Mouse (Mus musculus) stomach, embryonic 14.5 days (tissue): ENCODE data around the gene Tmem120b. TPM values are rescaled to one million over a fixed set of nuclear protein-coding genes. Genes with fewer than 3 reads are reported as not detected.

Experiments used
- ATAC-seq: fragments of 200-750 bp; cut with Nextera tagmentation; 2 replicates; pipeline ENCODE4 v1.8.0; 2017; ENCODE audit warnings: low read depth, moderate TSS enrichment; ENCODE audit not compliant: insufficient number of reproducible peaks, insufficient read depth, low FRiP score
- H3K27ac ChIP-seq: fragments of 300-500 bp; sonication (generic); 2 replicates; pipeline ENCODE4 v1.5.1; 2014; ENCODE audit warnings: mild to moderate bottlenecking, low read length, moderate library complexity, mixed read lengths
- H3K27me3 ChIP-seq: fragments of 300-500 bp; sonication (generic); 2 replicates; pipeline ENCODE4 v1.6.1; 2014; ENCODE audit warnings: low read length, control low read depth, mixed read lengths; ENCODE audit not compliant: control insufficient read depth, insufficient read depth
- H3K36me3 ChIP-seq: fragments of 300-500 bp; sonication (generic); 2 replicates; pipeline ENCODE4 v1.6.1; 2014; ENCODE audit warnings: mild to moderate bottlenecking, control low read depth, low read length, moderate library complexity, mixed read lengths; ENCODE audit not compliant: control insufficient read depth, insufficient read depth
- H3K4me1 ChIP-seq: fragments of 300-500 bp; sonication (generic); 2 replicates; pipeline ENCODE4 v1.6.1; 2014; ENCODE audit warnings: low read length, control low read depth, mixed read lengths; ENCODE audit not compliant: control insufficient read depth, insufficient read depth
- H3K4me2 ChIP-seq: fragments of 300-500 bp; sonication (generic); replicated peaks from 2 replicates; pipeline ENCODE4 v1.6.1; 2014; ENCODE audit warnings: low read depth, low read length, control low read depth
- H3K4me3 ChIP-seq: fragments of 300-500 bp; sonication (generic); 2 replicates; pipeline ENCODE4 v1.5.1; 2014; ENCODE audit warnings: low read depth, low read length, control low read depth
- H3K9ac ChIP-seq: fragments of 300-500 bp; sonication (generic); replicated peaks from 2 replicates; pipeline ENCODE4 v1.6.1; 2014; ENCODE audit warnings: low read depth, mild to moderate bottlenecking, control low read depth, low read length, moderate library complexity, mixed read lengths
- H3K9me3 ChIP-seq: fragments of 300-500 bp; sonication (generic); 2 replicates; pipeline ENCODE4 v1.6.1; 2016; ENCODE audit warnings: low read depth, low read length, control low read depth; ENCODE audit not compliant: control insufficient read depth
- WGBS: fragments of 180-500 bp; shearing (Covaris S2); extraction: QIAGEN DNeasy Blood & Tissue Kit; methylation state at CpG from one replicate; pipeline ENCODE4 v1.1.7; 2014; 5-methylcytosine and 5-hydroxymethylcytosine counted together
- polyA plus RNA-seq: library from polyadenylated mRNA; unstranded; fragments of >200 nt; fragmentation: Nextera tagmentation; extraction: Ambion mirVana; gene quantifications from 2 replicates; pipeline ENCODE4 v1.2.1, GENCODE M21; 2014

The Tmem120b gene
- polyA plus RNA-seq, 1 experiment from 2014 or later, result 9.3 TPM

DNA sequence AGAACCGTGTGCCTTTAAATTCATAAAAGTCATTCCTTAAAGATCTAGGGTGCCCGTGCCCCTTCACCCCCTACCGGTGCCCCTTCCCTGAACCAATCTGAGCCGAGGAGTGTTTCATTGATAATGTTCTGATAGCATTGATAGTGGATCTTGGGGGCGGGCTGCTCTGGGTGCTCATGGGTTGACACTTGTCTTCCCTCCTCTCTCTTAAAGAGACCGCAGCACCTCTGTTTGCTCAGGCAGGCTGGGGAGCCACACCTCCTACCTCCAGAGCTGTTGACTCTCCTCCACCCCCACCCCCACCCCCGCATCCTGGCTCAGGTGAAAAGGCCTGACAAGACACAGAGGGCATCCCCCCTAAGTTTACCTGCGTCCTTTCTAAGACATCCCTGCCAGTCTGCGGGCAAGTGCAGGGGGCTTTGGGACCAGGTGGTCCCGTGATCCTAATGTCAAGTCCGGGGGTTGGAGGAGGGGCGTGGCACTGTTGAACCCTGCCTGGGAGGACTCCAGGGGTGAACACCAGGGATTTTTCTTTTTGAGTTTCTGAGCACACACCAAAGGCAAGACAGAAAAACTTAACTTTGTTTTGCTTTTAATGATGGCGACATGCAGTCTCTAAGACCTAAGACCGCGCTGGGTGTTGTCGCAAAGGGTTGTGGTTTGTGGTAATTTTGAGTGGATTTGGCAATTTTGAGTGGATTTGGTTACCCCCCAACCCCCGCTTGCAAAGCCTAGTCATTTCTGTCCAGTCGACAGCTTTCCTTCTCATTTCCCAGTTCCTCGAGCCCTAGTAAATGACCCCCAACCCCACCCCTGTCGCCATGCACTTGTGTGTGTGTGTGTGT, 76.8 kb downstream of the Tmem120b start:
- no peaks in the 10 kb centered on the region for H3K27me3 ChIP-seq
- H3K27ac ChIP-seq, result peak overlapping the region; percentile 21; the same call in 1 of the 2 replicates
- H3K9me3 ChIP-seq, result no peaks in the 10 kb centered on the region
- no peak overlapping the region for H3K9ac ChIP-seq
- no peak for ATAC-seq
- H3K36me3 ChIP-seq, result peaks cover 41% of the 10 kb centered on the region
- H3K4me2 ChIP-seq, result peak overlapping the region; percentile 100
- WGBS, result 28% methylated on average over 20 of the region's 20 CpGs
- H3K4me3 ChIP-seq, result peak overlapping the region; percentile 84
- peaks cover 37% of the 10 kb centered on the region for H3K4me1 ChIP-seq

DNA sequence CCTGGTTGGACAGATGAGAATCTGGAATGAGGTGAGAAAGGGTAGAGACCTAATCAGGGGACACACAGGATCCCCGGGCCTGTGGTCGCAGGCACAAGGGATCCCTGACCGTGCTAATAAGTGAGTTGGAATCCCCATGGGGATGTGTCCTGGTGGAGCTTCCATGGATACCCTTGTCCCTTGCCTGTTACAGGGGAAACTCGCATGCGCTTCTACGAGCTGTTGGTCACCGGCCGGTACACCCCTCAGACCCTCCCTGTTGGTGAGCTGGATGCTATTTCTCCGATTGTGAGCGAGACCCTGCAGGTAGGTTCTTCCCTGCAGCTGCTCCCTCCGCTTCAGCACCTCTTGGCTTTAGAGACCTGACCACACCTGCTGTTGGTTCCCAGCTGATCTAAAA, 78.1 kb downstream of the Tmem120b start:
- Histone ChIP-seq H3K9me3 (no peaks in the 10 kb centered on the region), H3K4me2 (no peak overlapping the region), H3K9ac (no peak overlapping the region), H3K4me3 (no peak overlapping the region), H3K4me1 (peaks cover 50% of the 10 kb centered on the region), H3K36me3 (peaks cover 41% of the 10 kb centered on the region), H3K27ac (no peak overlapping the region), H3K27me3 (no peaks in the 10 kb centered on the region)
- WGBS, result 92% methylated on average over 11 of the region's 11 CpGs
- ATAC-seq, result no peak

DNA sequence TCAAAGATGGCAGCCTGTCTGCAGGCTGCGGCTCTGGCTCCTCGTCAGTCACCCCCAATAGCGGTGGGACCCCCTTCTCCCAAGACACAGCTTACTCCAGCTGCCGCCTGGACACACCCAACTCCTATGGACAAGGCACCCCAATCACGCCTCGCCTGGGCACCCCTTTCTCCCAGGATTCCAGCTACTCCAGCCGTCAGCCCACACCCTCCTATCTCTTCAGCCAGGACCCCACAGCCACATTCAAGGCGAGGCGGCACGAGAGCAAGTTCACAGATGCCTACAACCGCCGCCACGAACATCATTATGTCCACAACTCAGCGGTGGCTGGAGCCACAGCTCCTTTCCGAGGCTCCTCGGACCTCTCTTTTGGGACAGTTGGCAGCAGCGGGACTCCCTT, 79.4 kb downstream of the Tmem120b start:
- no peak overlapping the region for H3K9ac ChIP-seq
- H3K9me3 ChIP-seq, result no peaks in the 10 kb centered on the region
- no peak overlapping the region for H3K4me2 ChIP-seq
- ATAC-seq, result no peak
- H3K27me3 ChIP-seq, result no peaks in the 10 kb centered on the region
- no peak overlapping the region for H3K27ac ChIP-seq
- peaks cover 52% of the 10 kb centered on the region for H3K36me3 ChIP-seq
- WGBS, result 85% methylated on average over 17 of the region's 17 CpGs
- H3K4me1 ChIP-seq, result peaks cover 52% of the 10 kb centered on the region
- H3K4me3 ChIP-seq, result no peak overlapping the region

DNA sequence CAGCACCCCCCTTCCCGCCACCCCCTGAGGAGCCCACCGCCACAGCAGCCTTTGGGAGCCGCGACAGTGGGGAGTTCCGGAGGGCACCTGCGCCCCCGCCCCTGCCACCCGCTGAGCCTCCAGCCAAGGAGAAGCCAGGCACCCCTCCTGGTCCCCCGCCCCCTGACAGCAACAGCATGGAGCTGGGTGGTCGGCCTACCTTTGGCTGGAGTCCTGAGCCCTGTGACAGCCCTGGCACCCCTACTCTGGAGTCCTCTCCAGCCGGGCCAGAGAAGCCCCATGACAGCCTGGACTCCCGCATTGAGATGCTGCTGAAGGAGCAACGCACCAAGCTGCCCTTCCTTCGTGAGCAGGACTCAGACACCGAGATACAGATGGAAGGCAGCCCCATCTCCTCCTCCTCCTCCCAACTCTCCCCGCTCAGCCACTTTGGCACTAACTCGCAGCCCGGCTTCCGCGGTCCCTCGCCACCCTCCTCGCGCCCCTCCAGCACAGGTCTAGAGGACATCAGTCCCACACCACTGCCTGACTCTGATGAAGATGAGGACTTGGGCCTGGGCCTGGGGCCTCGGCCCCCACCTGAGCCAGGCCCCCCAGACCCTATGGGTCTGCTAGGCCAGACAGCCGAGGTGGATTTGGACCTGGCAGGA, 80.0 kb downstream of the Tmem120b start:
- no peaks in the 10 kb centered on the region for H3K27me3 ChIP-seq
- no peaks in the 10 kb centered on the region for H3K9me3 ChIP-seq
- H3K9ac ChIP-seq, result no peak overlapping the region
- ATAC-seq, result no peak
- WGBS, result 81% methylated on average over 25 of the region's 25 CpGs
- H3K4me1 ChIP-seq, result peaks cover 52% of the 10 kb centered on the region
- no peak overlapping the region for H3K27ac ChIP-seq
- no peak overlapping the region for H3K4me2 ChIP-seq
- peaks cover 58% of the 10 kb centered on the region for H3K36me3 ChIP-seq
- no peak overlapping the region for H3K4me3 ChIP-seq

DNA sequence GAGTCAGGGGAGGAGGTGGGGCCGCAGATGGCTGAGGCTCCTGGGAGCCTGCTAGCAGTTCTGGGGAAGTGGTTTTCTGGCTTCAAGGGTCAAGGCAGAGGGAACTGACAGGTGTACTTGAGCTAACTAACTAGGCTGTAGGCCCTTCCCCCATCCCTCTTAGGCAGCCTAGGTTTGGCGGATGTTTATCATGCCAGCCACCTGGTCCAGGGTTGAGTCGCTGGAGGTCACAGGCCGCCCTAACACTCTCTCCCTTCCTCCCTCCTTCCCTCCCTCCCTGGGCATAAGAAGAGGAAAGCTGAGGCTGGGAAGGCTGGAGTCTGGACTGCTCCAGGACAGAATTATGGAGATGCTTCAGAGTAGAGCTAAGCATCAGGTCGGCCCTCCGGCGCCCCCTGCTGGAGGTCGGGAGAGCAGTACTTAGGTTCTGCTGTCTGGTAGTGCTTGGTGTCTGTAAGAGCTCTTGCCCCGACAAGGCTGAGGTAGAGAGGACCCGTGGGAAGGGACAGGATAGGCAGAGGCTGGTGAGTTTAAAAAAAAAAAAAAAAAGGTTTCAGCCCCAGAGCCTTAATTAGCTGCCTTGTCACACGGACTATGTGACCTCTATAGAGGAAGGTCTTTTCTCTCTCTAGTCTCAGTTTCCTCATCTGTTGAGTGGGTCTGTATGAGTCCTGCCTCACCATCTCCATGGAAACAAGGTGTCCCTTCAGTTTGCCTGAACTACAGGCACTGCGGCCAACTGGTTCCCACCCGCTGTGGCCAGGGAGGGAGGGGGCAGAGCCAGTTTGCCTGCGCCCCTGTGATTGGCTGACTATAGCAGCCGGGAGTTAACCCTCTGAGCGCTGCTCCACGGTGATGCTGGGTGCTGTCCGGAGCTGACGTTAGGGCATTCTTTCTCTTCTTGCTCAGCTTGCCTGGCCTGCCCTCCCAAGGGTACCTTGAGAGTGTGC, 81.5 kb downstream of the Tmem120b start:
- H3K27ac ChIP-seq, result 0 out of 2 replicates have a peak overlapping the region, but pooled peaks have one; percentile 7
- peak overlapping the region; percentile 47 for H3K4me2 ChIP-seq
- WGBS, result 6% methylated on average over 19 of the region's 19 CpGs
- H3K36me3 ChIP-seq, result peaks cover 67% of the 10 kb centered on the region
- ATAC-seq, result peak; percentile 83
- no peaks in the 10 kb centered on the region for H3K27me3 ChIP-seq
- H3K9me3 ChIP-seq, result no peaks in the 10 kb centered on the region
- no peak overlapping the region for H3K9ac ChIP-seq
- H3K4me1 ChIP-seq, result peaks cover 42% of the 10 kb centered on the region
- H3K4me3 ChIP-seq, result peak overlapping the region; percentile 28

DNA sequence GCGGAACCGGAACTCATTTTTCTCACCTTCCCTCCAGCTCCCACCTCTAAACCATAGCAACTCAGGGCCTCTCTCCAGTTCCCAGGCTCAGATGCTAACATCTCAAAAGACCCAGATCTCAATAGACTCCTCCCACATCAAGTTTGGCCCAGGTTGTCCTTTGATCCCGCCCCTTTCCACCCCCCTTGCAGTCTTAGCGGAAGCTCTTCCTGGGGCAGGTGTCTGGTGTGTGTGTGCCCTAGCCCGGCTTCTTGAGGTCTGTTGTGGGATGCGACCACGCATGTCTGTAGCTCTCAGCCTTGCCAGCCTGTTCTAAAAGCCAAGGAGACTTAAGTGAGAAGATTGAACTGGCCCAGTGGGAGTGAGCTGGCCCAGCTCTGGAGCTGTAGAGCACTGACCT, 82.4 kb downstream of the Tmem120b start:
- H3K9me3 ChIP-seq, result no peaks in the 10 kb centered on the region
- H3K36me3 ChIP-seq, result peaks cover 71% of the 10 kb centered on the region
- peak overlapping the region; percentile 47 for H3K4me2 ChIP-seq
- peaks cover 37% of the 10 kb centered on the region for H3K4me1 ChIP-seq
- H3K9ac ChIP-seq, result no peak overlapping the region
- H3K27me3 ChIP-seq, result no peaks in the 10 kb centered on the region
- whole genome bisulfite sequencing, result 32% methylated on average over 7 of the region's 7 CpGs
- no peak; the same call in 1 of the 2 replicates for ATAC-seq
- H3K27ac ChIP-seq, result no peak overlapping the region
- peak overlapping the region; percentile 28; the same call in 1 of the 2 replicates for H3K4me3 ChIP-seq

DNA sequence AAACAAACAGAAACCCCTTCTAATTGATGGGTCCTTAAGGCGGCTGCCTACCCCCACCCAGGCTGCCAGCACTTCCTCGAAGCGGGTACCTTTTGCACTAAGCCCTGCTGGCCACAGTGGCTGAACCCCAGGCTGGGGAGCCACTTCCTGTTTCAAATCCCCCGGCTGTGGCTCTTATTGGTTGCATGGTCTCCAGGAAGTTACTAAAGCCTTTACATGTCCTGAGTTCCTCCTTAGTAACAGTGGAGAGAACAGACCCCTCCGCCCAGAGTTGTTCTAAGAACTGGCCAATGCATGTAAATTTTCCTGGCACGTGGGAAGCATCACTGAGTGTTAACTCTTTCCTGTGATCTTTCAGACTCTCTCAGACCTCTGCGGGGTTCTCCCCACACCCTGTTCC, 82.9 kb downstream of the Tmem120b start:
- WGBS, result 24% methylated on average over 7 of the region's 7 CpGs
- H3K36me3 ChIP-seq, result peaks cover 67% of the 10 kb centered on the region

More for the DNA sequence above, 82.9 kb downstream of the Tmem120b start:
- no peaks in the 10 kb centered on the region for H3K27me3 ChIP-seq
- no peak overlapping the region; the same call in 1 of the 2 replicates for H3K4me3 ChIP-seq
- H3K4me1 ChIP-seq, result peaks cover 33% of the 10 kb centered on the region
- no peak overlapping the region for H3K9ac ChIP-seq
- H3K4me2 ChIP-seq, result peak overlapping the region; percentile 47
- no peak overlapping the region for H3K27ac ChIP-seq
- ATAC-seq, result 0 out of 2 replicates have a peak, but pooled peaks have one; percentile 11
- H3K9me3 ChIP-seq, result no peaks in the 10 kb centered on the region
